Mouse (Mus musculus) thymus, postnatal 0 days (tissue): Measurements from ENCODE around the gene Glo1. TPM values are rescaled to one million over a fixed set of nuclear protein-coding genes. Genes with fewer than 3 reads are reported as not detected.

Experiments used
- DNase-seq: peaks from one replicate; pipeline ENCODE4 v3.0.0-alpha.2; 2015; ENCODE audit warnings: low spot score
- polyA plus RNA-seq: library from polyadenylated mRNA; unstranded; fragments of >200 nt; fragmentation: Nextera tagmentation; extraction: Ambion mirVana; gene quantifications from 2 replicates; pipeline ENCODE4 v1.2.1, GENCODE M21; 2015

Glo1 gene
- polyA plus RNA-seq, 1 experiment from 2014 or later = 200 TPM

- DNase-seq = no peak
Observed at GRCm38 (mm10) chr17:30613350-30613749, 13.3 kb downstream of the Glo1 start.

DNA sequence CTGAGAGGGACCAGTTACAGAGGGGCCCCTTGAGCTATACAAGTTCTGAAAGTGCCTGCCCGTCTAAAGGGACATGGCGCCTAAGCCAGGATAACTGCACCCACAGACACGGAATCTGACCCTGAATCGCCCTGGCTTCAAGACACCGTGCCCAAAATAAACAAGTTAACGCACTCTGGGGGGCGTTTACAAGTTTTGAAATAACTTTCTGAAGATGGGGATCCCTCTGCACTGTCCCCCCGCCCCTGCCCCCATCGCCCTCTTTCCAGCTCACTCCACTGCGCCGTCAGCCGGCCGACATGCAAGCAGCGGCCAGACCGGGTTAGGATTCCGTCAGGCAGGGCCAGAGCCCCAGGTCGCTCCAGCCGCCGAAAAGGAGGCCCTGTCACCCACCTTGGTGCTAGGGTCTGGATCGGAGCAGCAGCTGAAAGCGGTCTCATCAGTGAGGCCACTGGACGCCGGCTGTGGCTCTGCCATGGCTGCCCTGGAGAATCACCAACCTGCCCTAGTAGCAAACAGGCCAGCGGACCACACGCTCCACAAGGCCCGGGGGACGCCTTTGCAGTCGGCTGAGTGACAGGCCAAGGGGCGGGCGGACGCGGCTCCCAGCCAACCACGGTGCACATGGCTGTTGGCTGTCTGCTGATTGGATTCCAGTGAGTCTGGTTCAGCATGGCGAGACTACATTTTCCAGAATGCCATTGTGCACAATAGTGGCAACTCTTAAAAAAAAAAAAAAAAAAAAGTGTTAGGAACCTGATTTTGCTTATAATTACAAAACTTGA lies 14.4 kb downstream of the Glo1 start:
- peak; percentile 93 for DNase-seq

DNA sequence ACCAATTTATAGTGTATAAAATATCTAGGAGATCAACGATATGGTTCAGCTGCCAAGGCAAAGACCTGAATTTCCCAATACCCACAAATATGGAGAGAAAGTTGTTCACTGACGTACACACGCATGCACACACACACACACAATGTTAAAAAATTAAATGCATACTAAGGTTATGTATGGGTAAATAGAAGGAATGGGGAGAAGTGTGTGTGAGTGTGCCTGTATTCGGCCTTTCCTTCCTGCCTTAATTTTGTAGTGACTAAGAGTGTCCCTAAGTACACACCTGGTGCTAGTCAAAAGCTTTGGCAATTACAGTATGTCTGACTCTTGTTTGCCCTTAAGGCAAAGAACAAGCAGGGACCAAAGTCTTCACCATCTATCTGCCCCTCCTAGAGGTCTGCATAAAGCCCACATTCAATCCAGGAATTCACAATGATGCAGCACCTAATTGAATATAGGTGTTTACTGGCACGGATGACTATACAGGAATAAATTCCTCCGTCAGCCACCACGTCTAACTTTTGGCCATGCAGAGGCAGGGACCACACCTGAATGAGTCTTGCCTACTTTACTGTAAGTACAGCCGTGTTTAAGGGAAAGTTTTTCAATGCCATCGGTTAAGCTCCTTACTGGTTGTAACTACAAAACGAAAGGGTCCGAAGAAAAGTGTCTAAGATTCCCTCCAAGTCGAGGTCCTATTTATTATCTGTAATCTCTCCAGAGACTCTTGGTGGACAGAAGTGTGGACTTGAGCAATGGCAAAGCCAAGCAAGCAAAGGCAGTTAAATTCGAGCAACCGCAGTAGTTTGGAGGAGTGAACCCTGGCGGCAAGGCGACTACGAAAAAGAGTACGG lies 15.2 kb downstream of the Glo1 start:
- peak; percentile 43 for DNase-seq

DNA sequence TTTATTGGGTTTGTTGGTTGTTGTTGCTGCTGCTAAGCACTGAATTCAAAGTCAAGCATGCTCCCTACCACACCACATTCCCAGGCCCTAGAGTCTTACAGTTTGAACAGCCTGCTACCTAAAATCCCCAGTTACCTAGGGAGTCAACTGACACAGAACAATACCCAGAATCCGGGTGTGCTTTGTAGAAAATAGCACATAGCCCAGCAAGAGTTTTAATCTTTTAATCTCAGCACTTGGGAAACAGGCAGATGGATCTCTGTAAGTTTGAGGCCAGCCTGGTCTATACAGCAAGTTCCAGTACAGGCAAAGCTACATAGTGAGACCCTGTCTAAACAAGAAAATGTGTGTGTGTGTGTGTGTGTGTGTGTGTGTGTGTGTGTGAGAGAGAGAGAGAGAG lies 15.9 kb downstream of the Glo1 start:
- DNase-seq = no peak

DNA sequence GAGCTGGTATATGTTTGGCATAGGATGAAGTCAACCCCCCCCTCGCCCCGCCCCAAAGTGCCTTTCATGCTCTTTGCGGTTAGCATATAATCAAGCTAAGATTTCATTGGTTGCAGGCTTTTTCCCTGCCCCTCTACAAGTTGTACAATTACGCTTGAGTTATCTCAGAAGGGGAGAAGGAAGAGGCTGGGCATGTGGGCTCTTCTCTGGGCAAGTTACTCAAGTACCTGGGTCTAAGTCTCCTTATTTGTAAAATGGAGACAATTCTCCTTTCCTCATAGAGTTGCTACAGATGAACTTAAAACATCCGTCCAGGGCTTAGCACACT lies 16.7 kb downstream of the Glo1 start:
- no peak for DNase-seq

DNA sequence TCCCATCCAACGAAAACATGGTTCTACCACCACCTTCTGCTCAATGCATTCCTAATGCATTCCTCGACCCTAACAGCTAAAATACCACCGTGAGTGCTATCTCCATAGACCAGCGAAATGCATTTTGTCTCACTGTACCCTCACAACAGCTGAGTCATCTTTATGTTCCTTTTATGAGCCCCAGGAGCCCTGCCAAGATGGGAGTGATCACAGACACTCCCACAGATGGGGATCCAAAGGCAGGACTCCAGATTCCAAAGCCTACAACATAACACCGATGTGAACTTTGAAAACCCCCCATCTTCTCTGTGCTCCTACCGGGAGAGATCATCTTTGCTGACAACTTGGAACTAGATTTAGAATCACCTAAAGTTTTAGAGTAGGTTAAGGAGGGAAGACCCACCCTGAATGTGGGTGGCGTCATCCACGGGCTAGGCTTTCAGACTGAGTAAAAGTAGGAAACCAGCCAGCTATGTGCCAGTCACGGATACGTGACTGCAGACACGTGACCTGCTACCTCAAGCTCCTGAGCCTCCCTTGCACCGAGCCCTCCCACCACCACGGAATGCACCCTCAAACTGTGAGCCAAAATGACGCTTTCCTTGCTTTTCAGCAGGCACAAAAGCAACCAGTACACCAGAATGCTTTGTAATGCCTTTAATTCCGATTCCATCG lies 17.2 kb downstream of the Glo1 start:
- no peak for DNase-seq

GRCm38 (mm10) chr17:30607909-30608495 lies 18.7 kb downstream of the Glo1 start:
- no peak for DNase-seq

DNA sequence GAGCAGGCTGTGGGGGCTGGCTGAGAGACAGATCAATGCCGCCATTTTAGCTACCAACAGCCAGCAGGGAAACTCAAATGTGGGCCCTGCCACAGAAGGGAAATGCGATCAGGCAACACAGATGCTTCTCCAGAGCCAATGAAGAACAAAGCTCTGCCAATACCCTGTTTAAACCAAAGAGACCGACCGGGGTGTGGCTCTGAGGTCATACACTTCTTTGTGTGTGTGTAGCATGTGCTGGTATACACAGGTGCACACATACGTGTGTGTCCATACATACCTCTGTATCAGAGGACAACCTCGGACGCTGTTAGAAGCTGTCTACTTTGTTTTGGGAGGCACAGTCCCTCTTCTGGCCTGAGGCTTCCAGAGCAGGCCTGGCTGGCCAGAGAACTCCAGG lies 19.3 kb downstream of the Glo1 start:
- DNase-seq = no peak

GRCm38 (mm10) chr17:30606634-30607081 lies 20.0 kb downstream of the Glo1 start:
- DNase-seq = no peak

GRCm38 (mm10) chr17:30606206-30606605 lies 20.5 kb downstream of the Glo1 start:
- no peak for DNase-seq

GRCm38 (mm10) chr17:30605001-30605400 lies 21.7 kb downstream of the Glo1 start:
- no peak for DNase-seq

DNA sequence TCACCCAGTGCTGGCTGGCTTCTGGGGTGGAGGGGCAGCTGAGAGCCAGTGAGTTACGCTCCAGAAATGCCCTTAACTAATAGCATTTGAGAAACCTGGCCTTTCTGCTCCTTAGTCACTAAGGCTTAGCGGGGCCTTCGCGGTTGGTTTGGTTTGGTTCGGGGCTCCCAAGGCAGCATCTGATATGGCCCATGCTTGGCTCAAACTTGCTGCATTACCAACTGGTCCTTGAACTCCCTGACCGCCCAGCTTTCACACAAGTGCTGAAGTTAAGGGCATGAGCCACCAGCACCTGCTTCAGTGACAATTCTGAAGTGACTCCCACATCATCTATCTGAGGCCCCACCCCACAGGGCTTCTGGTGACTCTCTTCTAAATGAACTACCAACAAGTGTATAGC lies 22.4 kb downstream of the Glo1 start:
- no peak for DNase-seq

DNA sequence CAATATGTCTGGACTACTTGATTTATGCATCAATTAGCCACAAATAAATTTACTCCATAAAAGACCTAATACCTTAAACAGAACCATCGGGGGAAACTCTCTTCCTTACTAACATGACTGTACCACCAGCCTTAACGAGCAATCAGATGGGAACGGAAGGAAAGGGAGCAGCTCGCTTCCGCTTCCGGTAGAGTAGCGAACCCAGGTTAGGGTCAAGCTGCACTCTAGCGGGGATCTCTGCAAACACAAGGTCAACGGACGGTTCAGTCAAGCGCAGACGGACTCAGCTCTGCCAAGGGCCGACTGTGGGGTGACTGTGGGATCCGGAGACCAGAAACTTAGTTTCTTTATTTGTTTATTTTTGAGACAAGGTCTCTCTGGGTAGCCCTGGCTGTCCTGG lies 24.5 kb downstream of the Glo1 start:
- DNase-seq = no peak

GRCm38 (mm10) chr17:30598300-30598699 lies 28.4 kb downstream of the Glo1 start:
- DNase-seq = no peak

DNA sequence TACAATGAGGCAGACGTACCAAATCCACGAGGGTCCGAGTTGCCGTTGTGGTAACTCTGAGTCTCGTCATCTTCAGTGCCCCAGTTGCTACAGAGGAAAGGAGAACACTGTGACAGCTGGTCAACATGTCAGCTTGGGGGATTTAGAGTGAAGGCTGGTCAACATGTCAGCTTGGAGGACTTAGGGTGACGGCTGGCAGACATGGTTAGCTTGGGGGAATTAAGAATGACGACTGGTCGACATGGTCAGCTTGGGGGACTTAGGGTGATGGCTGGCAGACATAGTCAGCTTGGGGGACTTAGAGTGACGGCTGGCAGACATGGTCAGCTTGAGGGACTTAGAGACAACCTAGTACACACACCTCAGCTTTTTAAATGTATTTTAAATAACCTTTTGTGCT lies 28.9 kb downstream of the Glo1 start:
- DNase-seq = no peak

DNA sequence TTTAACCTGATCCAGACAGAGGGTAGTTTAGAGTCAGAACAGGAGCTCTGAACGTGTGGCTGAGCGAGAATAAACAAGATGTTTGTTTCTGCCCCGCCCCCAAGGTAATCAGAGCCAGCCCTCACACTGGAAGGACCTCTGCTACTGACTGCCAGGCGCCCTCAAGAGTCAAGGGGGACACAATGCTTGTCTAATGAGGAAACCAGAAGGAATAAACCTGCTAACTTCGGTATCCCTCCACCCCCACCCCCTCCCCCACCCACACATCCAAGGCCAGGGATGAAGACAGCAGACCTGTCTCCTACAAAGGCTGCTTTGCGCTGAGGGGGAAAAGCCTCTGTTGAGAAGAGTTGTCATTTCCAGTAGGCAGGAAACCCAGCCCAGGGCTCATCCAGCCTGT lies 31.8 kb downstream of the Glo1 start:
- DNase-seq = no peak

DNA sequence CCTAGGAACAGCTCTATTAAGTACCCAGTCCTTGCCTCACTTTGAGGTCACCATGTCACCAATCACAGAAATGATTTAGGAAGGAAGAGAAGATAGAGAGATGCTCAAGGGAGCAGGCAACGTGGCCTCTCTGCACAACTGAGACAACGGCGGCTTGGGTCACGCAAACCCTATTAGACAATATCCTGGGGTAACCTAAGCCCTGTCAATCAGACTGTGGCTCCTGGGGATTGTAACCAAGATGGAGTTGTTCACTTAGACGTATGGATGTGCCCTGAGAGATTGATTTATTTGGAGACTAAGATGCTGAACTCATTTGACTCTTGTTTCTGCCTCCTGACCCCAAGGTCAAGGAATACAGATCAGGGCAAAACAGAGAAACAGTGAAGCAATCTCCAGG lies 32.3 kb downstream of the Glo1 start:
- no peak for DNase-seq

GRCm38 (mm10) chr17:30590417-30591198 lies 36.1 kb downstream of the Glo1 start:
- peak; percentile 64 for DNase-seq

GRCm38 (mm10) chr17:30583258-30584001 lies 43.2 kb downstream of the Glo1 start:
- DNase-seq = no peak

DNA sequence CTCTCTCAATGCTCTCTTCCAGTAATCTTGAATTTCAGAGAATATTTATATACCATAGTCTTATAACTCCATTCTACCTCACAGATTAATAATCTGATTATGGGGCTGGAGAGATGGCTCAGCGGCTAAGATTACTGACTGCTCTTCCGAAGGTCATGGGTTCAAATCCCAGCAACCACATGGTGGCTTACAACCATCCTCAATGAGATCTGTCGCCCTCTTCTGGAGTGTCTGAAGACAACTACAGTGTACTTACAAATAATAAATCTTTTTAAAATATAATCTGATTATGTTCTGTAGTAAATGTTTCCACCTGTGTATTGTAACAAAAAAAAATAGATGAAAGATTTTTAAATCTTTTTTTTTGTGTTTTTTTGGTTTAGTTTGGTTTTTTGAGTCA lies 44.4 kb downstream of the Glo1 start:
- DNase-seq = no peak
